Mouse (Mus musculus): Measurements from ENCODE around the gene Ptpa.

DNA sequence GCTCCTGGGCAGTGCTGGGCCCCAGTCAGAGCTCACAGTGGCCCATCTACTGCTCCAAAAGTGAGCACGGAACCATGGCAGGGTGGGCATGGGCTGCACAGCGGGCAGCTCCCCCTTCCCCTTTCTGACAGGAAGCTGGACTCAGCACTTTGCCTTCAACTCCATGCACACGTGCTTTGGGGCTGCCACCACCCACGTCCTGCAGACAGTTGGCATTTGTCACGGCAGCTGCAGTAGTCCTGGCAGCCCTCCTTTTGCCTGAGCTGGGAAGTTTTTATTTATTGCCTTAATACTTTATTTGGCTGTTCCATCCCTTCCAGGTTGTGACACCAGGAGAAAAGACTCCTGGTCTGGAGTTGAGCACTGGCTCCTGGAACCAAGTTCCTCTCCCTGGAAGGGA lies 31.0 kb upstream of the Ptpa start:
- TF ChIP-seq EP300 (IDR thresholded peaks at IDR 0.05; ENCODE audit: insufficient read depth, low read depth, low read length) (no peak), CTCF (IDR thresholded peaks at IDR 0.05; ENCODE audit: low read depth, low read length) (no peak)

Data from ES-Bruce4 (cell line).